Mouse (Mus musculus) common myeloid progenitor, adult 5-6 weeks (primary cell): ENCODE data around the gene Rab43. TPM values are rescaled to one million over a fixed set of nuclear protein-coding genes. Genes with fewer than 3 reads are reported as not detected.
A peak's percentile ranks its signal among the peaks of the same experiment; 100 is the strongest.

Source experiments
- ATAC-seq: replicated peaks from 2 replicates; pipeline ENCODE4 v1.8.0; 2016; ENCODE audit warnings: low read depth, mild to moderate bottlenecking, moderate TSS enrichment, inconsistent platforms; ENCODE audit not compliant: poor library complexity, severe bottlenecking
- total RNA-seq: library from RNA; stranded (forward); fragments of 200-1000, 187-1606 nt; gene quantifications from 2 replicates; pipeline ENCODE4 v1.2.3, GENCODE M21; 2017

The Rab43 gene
- total RNA-seq, 1 experiment from 2014 or later: 7.1 TPM

DNA sequence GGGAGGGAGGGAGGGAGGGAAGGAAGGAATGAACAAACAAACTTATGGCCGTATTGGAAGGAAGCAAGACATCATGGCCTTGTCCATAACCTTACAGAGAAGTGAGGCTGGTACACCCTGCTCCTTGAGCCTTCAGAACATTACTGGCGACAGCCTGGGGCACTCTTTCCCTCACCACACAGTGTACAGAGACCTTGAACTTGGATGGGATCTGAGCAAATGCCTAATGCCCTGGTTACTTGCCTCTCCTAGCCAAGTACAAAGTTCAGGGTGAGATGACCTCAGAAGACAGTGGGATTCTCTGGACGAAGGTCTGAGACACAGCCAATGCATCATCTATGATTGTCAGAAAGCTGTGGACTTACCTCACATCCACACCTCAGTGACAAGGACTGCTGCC, 52.1 kb downstream of the Rab43 start:
- ATAC-seq: no peak

DNA sequence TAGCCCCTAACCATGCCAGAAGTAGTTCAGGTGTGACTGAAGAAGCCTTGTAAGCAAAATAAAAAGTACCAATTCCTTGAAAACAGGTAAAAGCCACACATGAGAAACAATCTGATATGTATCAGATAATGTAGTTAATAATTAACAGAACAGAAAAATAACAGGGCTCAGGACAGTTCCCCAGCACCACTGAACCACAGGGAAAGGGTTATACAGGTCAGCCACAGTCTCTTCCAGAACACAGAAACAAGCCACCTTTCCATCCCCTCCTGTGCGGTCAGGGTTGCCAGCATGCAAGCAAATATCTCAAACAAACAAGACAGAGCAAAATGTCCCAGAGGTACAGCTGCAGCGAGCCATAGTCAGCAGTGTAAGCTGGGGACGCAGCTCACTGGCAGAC, 52.6 kb downstream of the Rab43 start:
- no peak for ATAC-seq

DNA sequence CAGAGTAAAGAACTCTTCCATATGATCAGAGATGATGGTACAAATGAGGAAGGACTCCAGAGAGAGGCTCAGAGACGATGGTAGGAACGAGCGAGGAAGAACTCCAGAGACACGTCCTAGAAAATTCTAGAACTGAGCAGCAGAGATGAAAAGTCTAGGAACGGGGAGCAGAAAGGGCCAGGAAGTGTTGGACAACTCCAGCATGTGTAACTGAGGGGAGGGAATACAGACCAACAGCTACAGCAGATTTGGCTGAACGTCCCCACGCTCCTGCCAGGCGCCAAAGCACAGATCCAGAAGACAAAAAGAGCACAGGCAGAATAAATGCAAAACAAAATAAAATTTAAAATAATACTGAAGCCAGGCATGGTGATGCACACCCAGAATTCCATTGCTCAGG, 55.1 kb downstream of the Rab43 start:
- ATAC-seq: no peak

DNA sequence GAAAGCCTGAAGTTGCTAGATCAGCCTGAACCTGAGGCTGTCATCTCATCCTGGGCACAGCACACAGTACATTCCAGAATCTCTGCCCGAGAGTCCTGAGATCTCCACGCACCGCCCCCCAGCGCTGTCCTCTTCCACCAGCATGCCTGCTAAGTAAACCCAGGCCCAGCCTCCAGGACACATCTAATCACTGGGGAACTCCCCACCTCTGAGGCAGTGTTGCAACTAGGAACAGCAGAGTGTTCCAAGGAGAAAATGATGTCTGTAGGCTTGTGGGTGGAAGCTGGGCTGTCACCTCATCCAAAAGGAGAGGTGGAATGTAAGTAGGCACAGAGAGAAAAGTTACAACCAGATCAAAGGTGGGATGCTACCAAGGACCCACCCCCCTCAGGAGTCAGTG, 56.8 kb downstream of the Rab43 start:
- ATAC-seq: no peak

DNA sequence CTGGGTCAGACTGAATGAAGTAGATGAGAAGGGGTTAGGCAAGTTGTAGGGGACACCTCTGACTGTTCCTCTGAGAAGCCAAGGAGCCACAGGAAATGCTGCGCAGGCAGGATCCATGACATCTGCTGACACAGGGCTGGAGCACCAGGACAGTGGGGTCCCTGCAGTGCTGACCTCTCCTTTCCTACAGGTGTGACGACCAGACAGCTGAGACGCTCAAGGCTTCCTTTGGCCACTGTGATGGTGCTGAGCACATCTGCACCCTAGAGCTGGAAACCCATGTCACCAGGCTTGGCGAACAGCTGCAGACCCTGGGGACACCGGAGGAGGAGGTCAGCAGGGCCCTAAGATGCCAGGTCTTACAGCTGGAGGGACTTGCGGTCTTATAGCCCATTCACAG, 60.4 kb downstream of the Rab43 start:
- no peak for ATAC-seq

DNA sequence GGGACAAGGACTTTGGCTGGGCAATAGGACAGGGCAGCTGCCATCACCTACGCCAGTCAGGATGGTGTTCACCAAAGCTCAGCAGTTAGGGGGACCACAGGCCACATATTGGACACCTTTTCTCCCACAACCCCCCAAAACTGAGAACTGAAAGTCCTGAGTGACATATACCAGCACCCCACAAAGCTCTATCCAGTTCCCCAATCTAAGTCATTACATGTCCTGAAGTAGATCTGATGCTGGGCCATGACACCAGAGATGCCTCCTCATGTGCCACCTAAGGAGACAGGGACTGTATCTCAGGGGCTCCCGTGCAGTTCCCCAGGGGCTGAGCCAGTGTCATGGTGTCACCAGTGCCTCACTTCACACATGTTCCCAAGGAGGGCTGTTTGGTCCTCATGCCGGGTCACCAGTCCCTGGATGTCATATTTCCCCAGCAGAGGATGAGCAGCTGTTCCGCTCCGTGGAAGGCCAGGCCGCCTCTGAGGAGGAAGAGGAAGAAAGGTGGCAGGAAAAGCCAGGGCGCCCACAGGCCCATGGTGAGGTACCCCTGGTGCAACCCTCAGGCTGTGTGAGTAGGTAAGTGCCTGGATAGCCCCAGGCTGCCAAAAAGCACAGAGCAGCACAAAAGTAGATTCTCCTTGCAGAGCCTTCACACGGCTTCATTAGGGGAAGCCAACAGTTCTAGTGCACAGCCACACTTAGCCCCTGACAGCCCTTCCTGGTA, 61.6 kb downstream of the Rab43 start:
- peak; percentile 44 for ATAC-seq

DNA sequence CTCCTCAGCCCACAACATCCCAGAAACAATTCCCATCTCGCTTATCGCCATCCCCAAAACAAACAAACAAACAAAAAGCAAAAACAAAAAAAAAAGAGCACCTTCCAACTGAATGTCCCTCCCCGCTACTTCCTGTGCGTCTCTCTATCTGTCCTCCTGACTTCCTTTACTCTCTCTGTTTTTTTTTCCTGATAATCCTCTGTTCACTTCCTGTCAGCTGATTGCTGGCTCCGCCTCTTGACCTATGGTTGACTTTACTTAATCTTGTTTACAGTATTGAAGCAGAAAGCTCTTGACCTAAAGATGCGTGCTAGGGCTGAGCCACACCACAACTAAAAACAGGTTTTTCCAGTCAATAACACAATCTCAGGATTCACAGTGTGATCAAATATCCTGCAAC, 63.4 kb downstream of the Rab43 start:
- ATAC-seq: no peak

DNA sequence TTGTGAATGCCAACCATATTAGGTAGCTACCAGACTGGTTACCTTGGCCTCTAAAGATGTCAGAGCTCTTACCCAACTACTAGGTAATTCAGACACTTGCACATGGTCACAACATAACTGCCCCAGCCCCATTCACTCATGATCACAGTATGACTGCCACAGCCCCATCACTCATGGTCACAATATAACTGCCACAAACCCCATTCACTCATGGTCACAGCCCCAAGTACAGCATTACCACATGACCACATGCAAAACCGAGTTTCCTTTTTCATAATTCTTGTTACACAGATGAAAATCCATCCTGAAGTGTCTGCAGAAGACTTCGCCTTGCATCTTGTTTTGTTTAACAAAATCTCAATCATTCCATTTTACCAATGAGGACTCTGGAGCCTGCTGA, 63.9 kb downstream of the Rab43 start:
- peak; percentile 61 for ATAC-seq

DNA sequence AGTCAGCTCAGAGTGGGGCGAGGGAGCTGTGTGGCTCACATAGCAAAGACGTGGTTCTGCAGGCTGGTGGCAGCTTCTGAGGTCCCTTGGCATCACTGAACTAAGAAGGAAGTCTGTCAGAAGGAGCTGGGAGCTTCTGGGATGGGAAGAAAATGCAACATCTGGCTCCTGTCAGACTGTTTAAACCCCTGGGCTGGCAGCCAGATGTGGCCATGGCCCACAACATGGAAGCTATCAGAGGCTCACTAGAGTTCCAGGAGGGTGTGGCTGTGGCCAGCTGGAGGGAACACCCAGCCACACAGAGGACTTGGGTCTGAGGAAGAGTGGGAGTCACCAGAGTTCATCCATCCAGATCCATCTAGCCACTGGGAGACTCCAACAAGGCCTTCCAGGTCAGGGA, 65.1 kb downstream of the Rab43 start:
- no peak for ATAC-seq

DNA sequence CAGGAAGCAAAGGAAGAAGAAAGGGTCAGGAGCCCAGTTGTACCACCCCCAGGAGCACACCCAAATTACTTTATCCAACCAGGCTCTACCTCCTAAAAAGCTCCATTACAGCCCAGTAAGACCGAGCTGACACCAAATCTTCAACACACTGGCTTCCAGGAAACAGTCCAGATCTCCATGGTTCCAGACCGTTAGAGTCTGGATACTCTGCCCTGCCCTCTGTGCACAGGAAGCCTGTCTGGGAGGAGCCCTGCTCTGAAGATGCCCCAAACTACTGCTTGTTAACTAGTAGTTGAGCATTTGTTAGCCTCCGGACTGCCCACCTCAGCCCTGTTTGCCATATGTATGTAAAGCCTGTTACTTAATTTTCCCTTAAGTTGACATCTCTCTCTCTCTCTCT, 65.9 kb downstream of the Rab43 start:
- no peak for ATAC-seq

DNA sequence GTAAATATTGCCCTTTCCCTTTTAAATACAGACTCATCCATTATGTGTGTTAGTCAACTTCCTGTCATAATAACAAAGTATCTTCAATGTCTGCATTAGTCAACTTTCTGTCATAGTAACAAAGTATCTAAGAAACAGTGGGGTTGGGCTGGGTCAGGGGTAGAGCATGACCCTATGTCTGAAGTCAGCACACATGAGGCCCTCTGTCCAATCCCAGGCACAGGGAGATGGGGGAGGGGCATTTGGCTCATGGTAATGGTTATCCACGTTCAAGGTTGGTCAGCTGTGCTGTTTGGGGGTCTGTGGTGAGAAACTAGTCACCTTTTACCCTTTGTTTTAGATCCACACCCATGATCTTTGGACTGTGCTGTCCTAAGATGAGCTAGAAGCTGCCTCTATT, 66.7 kb downstream of the Rab43 start:
- no peak for ATAC-seq

DNA sequence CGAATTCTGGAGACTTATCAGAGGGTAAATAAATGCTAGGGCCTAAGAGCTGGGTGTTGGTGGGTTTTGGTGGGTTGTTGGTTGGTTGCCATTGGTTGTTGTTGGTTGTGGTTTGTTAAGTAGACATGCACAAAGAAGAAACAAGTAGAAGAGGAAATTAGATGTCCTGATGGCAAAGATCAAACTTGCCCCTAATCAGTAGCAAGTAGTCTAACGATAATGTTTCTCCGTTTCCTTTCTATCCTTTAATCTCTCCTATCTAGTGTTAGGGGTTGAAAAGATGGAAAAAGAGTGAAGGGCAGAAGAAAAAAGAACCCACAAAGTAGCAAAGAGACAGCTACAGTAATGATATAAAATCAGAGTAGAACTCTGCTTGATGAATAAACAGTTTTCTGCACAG, 67.3 kb downstream of the Rab43 start:
- no peak for ATAC-seq

DNA sequence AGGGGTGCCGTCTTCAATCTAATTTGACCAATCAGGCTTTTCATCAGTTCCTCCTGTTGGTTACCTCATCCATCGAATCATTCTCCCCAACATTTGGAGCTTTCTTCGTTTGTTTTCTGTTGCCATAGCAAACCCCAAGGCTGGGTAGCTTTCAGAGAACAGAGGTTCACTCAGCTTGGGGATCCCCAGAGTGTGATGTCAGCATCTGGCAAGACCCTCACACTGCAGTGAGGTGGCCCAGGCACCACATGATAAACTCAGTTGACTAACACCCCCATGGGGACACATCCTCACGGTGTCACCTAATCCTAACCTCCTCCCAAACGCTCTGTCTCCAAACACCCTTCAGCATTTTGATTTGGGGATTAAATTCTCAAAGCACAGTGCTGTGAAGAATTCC, 68.7 kb downstream of the Rab43 start:
- ATAC-seq: no peak

DNA sequence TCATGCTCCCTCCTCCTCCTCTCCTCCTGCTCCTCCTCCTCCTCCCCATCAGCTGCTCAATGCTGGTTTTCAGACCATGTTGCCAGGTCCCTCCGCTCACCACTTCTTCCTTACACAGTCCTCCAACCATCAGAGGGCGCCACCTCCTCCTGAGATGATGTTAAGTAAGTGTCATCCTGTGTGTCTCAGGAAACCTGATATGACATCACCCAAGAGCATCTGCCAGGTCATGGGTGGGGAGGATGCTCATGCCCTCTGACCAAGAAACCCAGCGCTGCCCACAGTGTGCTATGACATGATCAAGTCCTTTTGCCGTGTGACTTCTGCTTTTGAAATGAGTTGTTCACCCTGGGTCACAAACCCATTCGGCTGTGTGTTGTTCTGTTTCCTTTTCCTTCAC, 69.2 kb downstream of the Rab43 start:
- peak; percentile 31 for ATAC-seq

DNA sequence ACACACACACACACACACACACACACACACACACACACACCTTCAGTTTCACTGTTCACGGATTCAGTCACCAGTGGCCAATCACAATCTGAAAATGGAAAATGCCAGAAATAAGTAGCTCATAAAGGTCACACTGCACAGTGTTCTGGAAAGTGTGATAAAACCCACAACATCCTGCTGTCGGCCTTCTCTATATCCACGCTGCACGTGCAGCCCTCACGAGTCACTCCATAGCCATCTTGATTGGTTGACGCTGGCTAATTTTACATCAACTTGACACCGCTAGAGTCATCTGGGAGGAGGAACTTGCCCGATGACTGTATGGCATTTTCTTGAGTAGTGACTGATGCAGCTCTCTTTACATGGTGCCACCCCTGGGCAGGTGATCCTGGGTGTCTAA, 70.0 kb downstream of the Rab43 start:
- ATAC-seq: peak; percentile 43

DNA sequence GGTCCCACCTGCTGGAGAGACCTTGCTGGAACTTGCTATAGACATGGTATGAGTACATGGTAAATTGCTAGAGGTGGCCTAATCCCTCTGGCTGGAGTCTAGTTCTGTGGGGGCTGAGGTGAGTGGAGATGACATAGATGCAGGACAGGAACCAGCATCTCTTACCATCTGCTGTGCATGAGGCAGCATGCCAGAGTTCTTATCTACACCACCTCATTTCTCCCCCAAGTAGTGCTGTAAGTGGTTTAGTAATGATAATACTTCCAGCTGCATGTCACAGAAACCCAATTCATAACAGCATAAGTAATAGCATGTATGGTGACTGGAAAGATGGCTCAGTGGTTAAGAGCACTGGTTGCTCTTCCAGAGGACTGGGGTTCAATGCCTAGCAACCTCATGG, 71.5 kb downstream of the Rab43 start:
- ATAC-seq: peak; percentile 33

DNA sequence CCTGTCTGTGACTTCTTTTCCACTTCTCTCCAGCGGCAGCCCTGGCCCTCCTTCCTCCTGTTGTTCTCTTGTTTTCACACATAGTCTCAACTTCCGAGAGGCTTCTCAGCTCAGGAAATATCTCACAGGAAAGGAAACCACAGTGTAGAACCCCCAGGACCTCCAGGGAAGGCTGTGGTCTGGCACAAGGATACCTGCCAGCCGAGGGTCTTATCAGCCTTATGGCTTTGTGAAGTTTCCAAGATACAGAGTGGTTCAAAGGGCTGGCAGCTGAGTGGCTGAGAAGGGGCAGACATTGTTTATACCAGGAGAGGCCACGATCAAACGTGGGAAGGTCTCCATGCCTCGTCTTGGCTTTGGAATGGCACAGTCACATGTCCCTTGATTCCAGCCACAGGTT, 72.1 kb downstream of the Rab43 start:
- peak; percentile 29 for ATAC-seq

Other genes starting within 250 kb of the Rab43 start
- 0.46 TPM in 1 of 2 replicates, not detected in the other for gene Prokr1, start 221.4 kb downstream of the Rab43 start, total RNA-seq
- gene Aplf, start 140.0 kb downstream of the Rab43 start, total RNA-seq: 36.5 and 42.4 TPM in 2 replicates
- 5.4 and 9.5 TPM in 2 replicates for gene Efcc1, start 81.3 kb downstream of the Rab43 start, total RNA-seq
- gene Gp9, start 34.1 kb downstream of the Rab43 start, total RNA-seq: 13.4 and 14.6 TPM in 2 replicates
- gene Gm45140, start 23.6 kb upstream of the Rab43 start, total RNA-seq: 16.3 and 25.1 TPM in 2 replicates
- 140 and 162 TPM in 2 replicates for gene Isy1, start 26.6 kb upstream of the Rab43 start, total RNA-seq
- gene Cnbp, start 38.9 kb upstream of the Rab43 start, total RNA-seq: 1,356 and 1,403 TPM in 2 replicates
- gene Copg1, start 75.7 kb upstream of the Rab43 start, total RNA-seq: 54.9 and 59.2 TPM in 2 replicates
- 44.9 and 47.6 TPM in 2 replicates for gene Hmces, start 101.8 kb upstream of the Rab43 start, total RNA-seq
- 3.2 TPM in 1 of 2 replicates, not detected in the other for gene H1fx, start 169.5 kb upstream of the Rab43 start, total RNA-seq
- gene Rab7, start 233.1 kb upstream of the Rab43 start, total RNA-seq: 87.3 and 94.2 TPM in 2 replicates